Mouse (Mus musculus) embryonic facial prominence, embryonic 12.5 days (tissue): ENCODE measurements around the gene Draxin. TPM values are rescaled to one million over a fixed set of nuclear protein-coding genes. Genes with fewer than 3 reads are reported as not detected.

Experiments used
- ATAC-seq: fragments of 200-750 bp; cut with Nextera tagmentation; 2 replicates; pipeline ENCODE4 v1.8.0; 2017; ENCODE audit not compliant: insufficient number of reproducible peaks, insufficient read depth, low FRiP score, low TSS enrichment
- H3K27ac ChIP-seq: fragments of 300-500 bp; sonication (generic); 2 replicates; pipeline ENCODE4 v1.5.1; 2016; ENCODE audit warnings: mild to moderate bottlenecking
- H3K27me3 ChIP-seq: fragments of 300-500 bp; sonication (generic); 2 replicates; pipeline ENCODE4 v1.6.1; 2016; ENCODE audit warnings: mild to moderate bottlenecking, moderate library complexity
- H3K36me3 ChIP-seq: fragments of 300-500 bp; sonication (generic); 2 replicates; pipeline ENCODE4 v1.6.1; 2016; ENCODE audit warnings: mild to moderate bottlenecking
- H3K4me1 ChIP-seq: fragments of 300-500 bp; sonication (generic); 2 replicates; pipeline ENCODE4 v1.6.1; 2016
- H3K4me2 ChIP-seq: fragments of 300-500 bp; sonication (generic); replicated peaks from 2 replicates; pipeline ENCODE4 v1.6.1; 2016; ENCODE audit warnings: mild to moderate bottlenecking, moderate library complexity
- H3K4me3 ChIP-seq: fragments of 300-500 bp; sonication (generic); 2 replicates; pipeline ENCODE4 v1.5.1; 2016; ENCODE audit warnings: mild to moderate bottlenecking
- H3K9ac ChIP-seq: fragments of 300-500 bp; sonication (generic); 2 replicates; pipeline ENCODE4 v1.6.1; 2016; ENCODE audit warnings: mild to moderate bottlenecking, moderate library complexity
- H3K9me3 ChIP-seq: fragments of 300-500 bp; sonication (generic); 2 replicates; pipeline ENCODE4 v1.6.1; 2016; ENCODE audit warnings: mild to moderate bottlenecking, moderate library complexity
- WGBS: fragments of 180-500 bp; shearing (Covaris S2); methylation state at CpG from one replicate; pipeline ENCODE4 v1.1.7; 2016; 5-methylcytosine and 5-hydroxymethylcytosine counted together
- polyA plus RNA-seq: library from polyadenylated mRNA; unstranded; fragments of >200 nt; fragmentation: Nextera tagmentation; extraction: Ambion mirVana; gene quantifications from 2 replicates; pipeline ENCODE4 v1.2.1, GENCODE M21; 2016

Gene Draxin
- polyA plus RNA-seq, 1 experiment from 2014 or later: 1.7 TPM

DNA sequence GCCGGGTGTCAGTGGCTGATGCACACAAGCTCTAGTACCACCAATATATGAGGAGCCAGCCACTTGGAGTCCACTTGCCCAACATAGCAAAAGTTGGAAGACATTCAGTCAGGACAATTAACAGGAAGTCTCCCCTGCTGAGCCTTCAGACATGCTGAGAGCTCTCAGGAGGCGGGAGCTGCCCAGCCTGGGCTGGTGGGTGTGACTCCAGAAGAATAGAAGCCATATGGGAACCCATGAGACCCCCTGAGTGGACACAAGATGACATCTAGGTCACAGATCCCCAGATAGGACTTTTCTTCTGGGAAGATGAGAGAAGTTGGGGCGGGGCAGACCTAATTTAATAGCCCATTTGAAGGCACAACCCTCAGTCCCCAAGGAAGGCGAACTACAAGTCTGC, 41.3 kb downstream of the Draxin start:
- no peak overlapping the region for H3K9ac ChIP-seq
- 51% methylated on average over 4 of the region's 4 CpGs for WGBS
- peaks cover 22% of the 10 kb centered on the region; the same call in 1 of the 2 replicates for H3K4me1 ChIP-seq

DNA sequence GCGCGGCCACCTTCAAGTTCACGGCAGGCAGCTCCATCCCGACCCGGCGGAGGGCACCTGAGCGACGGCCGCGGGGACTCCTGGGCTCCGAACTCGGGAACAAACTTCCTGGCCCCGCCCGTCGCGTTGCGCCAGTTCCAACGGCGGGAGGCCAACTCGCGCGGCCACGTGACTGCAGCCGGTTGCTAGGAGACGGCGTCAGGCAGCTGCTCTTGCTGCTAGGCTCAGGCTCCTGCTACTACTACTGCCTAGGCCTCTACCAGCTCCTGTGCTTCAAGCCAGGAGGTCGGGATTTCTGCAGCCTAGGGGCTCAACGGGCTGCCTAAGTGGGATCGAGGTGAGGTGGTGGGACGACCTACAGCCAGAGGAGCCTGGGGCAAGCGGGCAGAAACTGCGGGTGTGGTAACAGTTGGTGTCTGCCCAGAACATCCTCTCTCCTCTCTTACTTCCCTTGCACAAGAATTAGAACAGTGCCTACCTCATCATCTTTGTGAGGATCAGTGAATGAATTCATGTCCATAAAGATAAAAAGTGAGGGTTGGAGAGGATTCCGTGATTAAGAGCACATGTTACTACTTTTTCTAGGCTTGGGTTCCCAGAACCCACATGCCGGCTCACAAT, 42.5 kb downstream of the Draxin start, which contains the start of gene Agtrap:
TSS of gene Agtrap (minus strand) at position 125 of the 621 bp plus-strand sequence.
- Histone ChIP-seq H3K4me2 (peak within 1 kb of the TSS; percentile 88), H3K9ac (peak within 1 kb of the TSS; percentile 80), H3K27ac (peak within 1 kb of the TSS; percentile 60), H3K4me3 (peak within 1 kb of the TSS; percentile 79), H3K36me3 (no peaks in the 10 kb centered on the region), H3K27me3 (no peaks in the 10 kb centered on the region), H3K4me1 (peaks cover 30% of the 10 kb centered on the region; the same call in 1 of the 2 replicates), H3K9me3 (no peaks in the 10 kb centered on the region)
- ATAC-seq: peak; percentile 80
- WGBS: 5% methylated on average over 34 of the region's 34 CpGs

More for the DNA sequence above, 41.3 kb downstream of the Draxin start:
- H3K27ac ChIP-seq: no peak overlapping the region
- no peak for ATAC-seq
- H3K36me3 ChIP-seq: no peaks in the 10 kb centered on the region
- no peak overlapping the region for H3K4me2 ChIP-seq
- no peaks in the 10 kb centered on the region for H3K27me3 ChIP-seq
- H3K4me3 ChIP-seq: no peak overlapping the region
- no peaks in the 10 kb centered on the region for H3K9me3 ChIP-seq

DNA sequence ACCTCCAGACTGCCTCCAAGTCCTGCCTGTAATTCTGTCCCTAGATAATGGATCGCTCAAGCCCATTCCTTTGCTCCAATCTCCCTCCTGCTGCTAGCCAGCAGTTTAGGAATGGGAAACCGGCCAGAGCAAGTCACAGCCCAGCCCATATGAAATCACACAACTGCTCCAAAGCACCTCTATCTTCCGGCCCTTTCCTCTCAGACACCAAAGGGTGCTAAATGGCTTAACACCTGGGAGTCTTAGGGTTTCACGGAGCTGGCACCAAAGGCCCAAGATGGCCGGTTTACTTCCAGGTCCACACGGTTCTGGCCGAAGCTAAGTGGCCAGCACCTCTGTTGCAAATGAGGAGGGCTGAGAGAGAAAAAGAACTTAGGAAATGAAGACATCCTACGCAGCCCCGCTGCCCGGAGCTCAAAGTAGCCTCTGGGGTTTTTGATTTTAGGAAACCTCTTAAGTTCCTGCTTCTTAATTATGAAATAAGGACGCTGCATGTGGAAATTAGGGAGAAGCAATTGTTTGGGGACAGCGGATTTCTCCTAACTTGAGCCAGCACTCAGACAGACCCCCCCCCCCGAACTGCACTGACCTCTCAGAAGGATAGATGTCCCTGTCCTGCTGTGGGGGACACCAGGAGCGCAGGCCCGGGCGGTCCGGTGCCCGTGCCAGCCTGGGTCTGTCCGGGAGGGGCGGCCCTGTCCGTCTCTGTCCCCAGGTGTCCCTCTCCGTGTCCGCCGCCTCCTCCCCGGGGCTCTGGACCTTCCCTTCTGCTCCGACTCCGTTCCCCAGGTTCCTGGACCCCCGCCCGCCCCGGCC, 43.2 kb downstream of the Draxin start:
- H3K9me3 ChIP-seq: no peaks in the 10 kb centered on the region
- peaks cover 30% of the 10 kb centered on the region; the same call in 1 of the 2 replicates for H3K4me1 ChIP-seq
- H3K9ac ChIP-seq: peak overlapping the region; percentile 80
- no peaks in the 10 kb centered on the region for H3K27me3 ChIP-seq
- H3K4me2 ChIP-seq: peak overlapping the region; percentile 88
- H3K36me3 ChIP-seq: no peaks in the 10 kb centered on the region
- 5% methylated on average over 30 of the region's 30 CpGs for WGBS
- ATAC-seq: peak; percentile 38; the same call in 1 of the 2 replicates
- H3K4me3 ChIP-seq: peak overlapping the region; percentile 79
- no peak overlapping the region for H3K27ac ChIP-seq

DNA sequence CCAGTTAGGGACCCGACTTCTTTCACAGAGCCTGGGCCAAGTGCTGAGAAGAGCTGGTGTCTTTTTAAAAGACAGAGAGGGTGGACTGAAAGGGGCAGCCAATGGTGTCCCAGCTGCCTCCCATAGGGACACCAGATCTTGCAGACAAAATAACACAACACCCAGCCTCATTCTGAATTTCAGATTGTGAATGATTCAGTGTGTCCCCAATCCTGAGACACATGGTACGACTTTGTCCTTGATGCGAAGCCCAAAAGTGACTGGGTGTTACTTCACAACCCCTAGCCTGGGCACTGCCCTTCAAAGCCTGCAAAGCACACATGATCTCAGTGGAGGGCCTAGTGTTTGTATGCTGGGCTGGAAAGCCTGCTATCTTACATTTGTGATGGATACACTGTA, 44.6 kb downstream of the Draxin start:
- H3K4me2 ChIP-seq: no peak overlapping the region
- no peaks in the 10 kb centered on the region for H3K27me3 ChIP-seq
- H3K27ac ChIP-seq: no peak overlapping the region
- H3K4me3 ChIP-seq: no peak overlapping the region
- peaks cover 30% of the 10 kb centered on the region; the same call in 1 of the 2 replicates for H3K4me1 ChIP-seq
- 69% methylated on average over 3 of the region's 3 CpGs for WGBS
- 0 out of 2 replicates have a peak, but pooled peaks cover 5% of the 10 kb centered on the region for H3K36me3 ChIP-seq
- ATAC-seq: no peak
- H3K9ac ChIP-seq: no peak overlapping the region
- no peaks in the 10 kb centered on the region for H3K9me3 ChIP-seq

DNA sequence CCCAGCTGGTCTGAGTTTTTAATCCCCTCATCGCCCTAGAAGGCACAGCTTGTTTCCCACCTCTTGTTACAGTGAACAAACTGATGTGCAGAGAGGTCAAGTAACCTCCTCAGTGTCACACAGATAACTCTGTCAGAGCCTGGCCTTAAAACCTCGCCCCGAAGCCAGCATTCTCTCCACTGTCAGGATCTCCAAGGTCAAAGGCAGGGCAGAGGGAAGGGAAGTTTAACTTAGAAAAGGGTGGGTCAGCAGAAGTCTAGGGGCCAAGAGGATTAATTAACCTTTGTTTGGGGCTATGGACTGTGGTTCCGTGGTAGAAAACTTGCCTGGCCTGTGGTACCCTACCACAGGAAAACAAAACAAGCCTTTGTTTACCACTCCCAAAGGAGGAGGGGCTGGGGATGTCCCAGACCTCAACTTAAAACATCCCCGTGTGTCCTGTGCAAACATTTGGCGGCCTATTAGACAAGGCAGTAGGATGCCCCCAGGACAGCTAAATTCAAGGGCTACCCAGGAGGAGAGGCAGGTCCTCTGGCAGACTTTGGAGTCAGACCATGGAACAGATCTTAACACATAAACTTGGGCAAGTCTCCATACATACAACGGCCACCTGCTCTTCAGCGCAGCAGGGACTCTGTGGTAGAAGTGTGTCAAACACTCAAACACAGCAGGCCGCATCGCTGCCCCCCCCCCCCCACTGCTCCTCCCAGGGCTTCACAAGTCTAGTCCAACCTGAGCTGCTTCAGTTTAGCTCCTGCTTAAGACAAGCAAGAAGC, 45.2 kb downstream of the Draxin start:
- Histone ChIP-seq H3K27me3 (no peaks in the 10 kb centered on the region), H3K4me2 (no peak overlapping the region), H3K36me3 (peaks cover 7% of the 10 kb centered on the region; the same call in 1 of the 2 replicates), H3K27ac (no peak overlapping the region), H3K4me1 (peaks cover 30% of the 10 kb centered on the region; the same call in 1 of the 2 replicates), H3K9ac (no peak overlapping the region), H3K4me3 (no peak overlapping the region), H3K9me3 (no peaks in the 10 kb centered on the region)
- 26% methylated on average over 10 of the region's 10 CpGs for WGBS
- ATAC-seq: no peak

DNA sequence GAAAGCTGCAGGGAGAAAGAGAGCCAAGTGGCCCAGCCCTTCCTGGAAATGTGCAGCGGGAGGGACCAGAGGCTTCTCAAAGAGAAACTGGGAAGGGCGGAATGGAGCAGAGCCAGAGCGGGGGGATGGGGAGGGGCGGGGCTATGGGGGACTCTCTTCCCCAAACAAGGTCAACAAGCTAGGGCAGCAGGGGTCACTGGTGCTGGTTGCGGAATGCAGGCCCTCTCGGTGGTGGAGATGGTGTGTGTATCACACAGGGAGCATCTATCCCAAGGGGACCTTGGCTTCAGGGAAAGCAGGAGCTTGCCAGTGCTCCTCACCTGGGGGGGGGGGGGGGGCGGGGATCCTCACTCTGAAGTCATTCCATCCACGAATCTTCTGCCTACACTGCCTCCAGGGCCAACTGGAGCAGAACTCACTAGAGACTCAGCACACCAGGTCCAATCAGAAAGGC, 46.2 kb downstream of the Draxin start:
- no peak overlapping the region for H3K4me3 ChIP-seq

DNA sequence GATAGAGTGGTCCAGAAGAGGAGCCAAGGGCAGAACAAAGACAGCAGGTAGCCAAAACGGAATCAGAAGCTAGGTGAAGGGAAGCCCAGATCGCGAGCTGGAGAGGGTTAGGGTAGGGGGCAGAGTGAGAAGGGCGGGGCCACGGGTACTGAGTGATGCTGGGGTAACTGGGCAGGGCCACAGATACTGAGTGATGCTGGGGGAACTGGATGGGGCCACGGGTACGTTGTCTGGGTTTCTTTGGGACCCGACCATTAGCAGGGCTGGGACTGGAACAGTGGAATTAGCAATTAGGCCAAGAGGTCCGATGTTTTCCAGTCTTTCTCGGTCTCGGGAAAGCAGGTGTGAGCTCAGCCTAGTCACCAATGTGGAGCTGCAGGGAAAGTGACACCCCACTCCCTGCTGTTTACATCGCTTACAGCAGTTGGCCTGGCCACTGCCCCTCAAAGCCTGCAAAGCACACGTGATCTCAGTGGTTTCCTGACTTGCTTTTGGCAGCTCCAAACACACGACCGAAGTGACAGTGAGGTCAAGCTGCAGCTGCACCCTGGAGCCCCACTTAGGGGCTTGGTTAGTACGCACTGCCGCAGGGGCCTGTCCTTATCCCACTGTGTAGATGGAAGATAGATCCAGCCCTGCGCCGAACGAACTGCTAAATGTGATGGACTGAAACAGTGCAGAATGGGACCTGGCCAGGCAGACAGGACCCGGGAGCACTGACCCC, 47.2 kb downstream of the Draxin start:
- Histone ChIP-seq H3K27ac (no peak overlapping the region), H3K9me3 (no peaks in the 10 kb centered on the region), H3K27me3 (no peaks in the 10 kb centered on the region), H3K4me2 (no peak overlapping the region), H3K4me3 (no peak overlapping the region), H3K9ac (no peak overlapping the region), H3K4me1 (peaks cover 30% of the 10 kb centered on the region; the same call in 1 of the 2 replicates), H3K36me3 (peaks cover 18% of the 10 kb centered on the region; the same call in 1 of the 2 replicates)
- WGBS: 48% methylated on average over 21 of the region's 21 CpGs
- no peak for ATAC-seq

More for the DNA sequence above, 46.2 kb downstream of the Draxin start:
- Histone ChIP-seq H3K4me2 (no peak overlapping the region), H3K4me1 (peaks cover 30% of the 10 kb centered on the region; the same call in 1 of the 2 replicates), H3K27ac (no peak overlapping the region), H3K27me3 (no peaks in the 10 kb centered on the region), H3K9ac (no peak overlapping the region), H3K9me3 (no peaks in the 10 kb centered on the region), H3K36me3 (peaks cover 18% of the 10 kb centered on the region; the same call in 1 of the 2 replicates)
- WGBS: 17% methylated on average over 8 of the region's 8 CpGs
- no peak for ATAC-seq

DNA sequence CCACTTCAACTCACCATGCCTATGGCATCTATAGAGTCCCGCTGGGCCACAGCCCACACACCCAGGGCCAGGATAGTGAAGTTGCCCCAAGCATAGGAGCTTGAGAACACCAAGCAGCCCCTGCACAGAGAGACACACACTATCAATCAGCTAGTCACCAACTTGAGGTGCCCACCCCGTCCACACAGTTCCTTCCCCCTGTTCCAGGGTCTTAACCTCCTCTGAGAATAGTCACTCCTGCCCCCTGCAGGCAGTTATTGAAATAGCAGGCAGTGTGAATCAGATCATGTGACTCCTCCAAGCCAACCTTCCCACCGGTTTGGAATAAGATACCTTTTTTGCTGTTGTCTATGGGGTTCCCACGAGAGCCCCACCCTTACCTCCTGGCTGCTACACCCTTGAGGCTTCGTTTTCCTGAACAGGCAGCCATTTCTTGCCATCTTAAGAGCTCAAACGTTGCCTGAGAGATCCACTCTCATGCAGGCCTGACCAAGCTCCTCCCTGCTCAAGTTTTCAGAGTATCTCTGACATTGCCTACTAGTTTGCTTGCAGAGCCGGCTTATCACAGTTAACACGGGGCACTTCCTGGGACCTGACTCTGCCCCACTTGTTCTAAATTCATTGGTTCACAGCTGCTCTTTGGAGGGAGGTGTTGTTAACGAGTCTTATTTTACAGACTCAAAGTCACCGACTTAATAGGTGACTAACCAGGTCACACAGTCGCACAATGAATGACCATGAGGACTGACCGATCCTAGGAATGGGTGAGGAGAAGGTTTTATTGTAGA, 48.0 kb downstream of the Draxin start:
- H3K4me1 ChIP-seq: peaks cover 26% of the 10 kb centered on the region; the same call in 1 of the 2 replicates
- no peak overlapping the region for H3K4me2 ChIP-seq
- H3K4me3 ChIP-seq: no peak overlapping the region
- no peaks in the 10 kb centered on the region for H3K9me3 ChIP-seq
- H3K27me3 ChIP-seq: no peaks in the 10 kb centered on the region
- no peak overlapping the region for H3K9ac ChIP-seq
- 54% methylated on average over 12 of the region's 12 CpGs for WGBS
- peaks cover 18% of the 10 kb centered on the region; the same call in 1 of the 2 replicates for H3K36me3 ChIP-seq
- 0 out of 2 replicates have a peak, but pooled peaks have one; percentile 8 for ATAC-seq
- no peak overlapping the region for H3K27ac ChIP-seq

DNA sequence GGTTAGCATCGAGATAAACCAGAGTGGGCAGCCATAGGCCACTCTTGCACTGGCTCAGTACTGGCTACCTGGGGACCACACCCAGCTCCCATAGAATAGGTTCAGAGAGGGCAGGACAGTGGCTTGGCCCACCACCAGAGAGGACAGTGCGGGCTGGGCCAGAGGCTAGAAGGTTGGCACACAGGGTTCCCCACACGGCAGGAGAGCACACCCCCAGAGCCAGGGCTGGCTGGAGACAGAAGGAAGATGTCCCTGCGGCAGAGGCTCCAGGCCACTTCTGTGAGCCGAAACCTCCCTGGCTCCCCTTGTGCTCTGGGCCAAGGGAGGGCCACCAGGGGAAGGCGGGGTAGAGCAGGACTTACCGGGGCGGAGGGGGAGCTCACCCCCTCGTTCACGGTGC, 49.3 kb downstream of the Draxin start:
- 91% methylated on average over 10 of the region's 10 CpGs for WGBS
- ATAC-seq: no peak

DNA sequence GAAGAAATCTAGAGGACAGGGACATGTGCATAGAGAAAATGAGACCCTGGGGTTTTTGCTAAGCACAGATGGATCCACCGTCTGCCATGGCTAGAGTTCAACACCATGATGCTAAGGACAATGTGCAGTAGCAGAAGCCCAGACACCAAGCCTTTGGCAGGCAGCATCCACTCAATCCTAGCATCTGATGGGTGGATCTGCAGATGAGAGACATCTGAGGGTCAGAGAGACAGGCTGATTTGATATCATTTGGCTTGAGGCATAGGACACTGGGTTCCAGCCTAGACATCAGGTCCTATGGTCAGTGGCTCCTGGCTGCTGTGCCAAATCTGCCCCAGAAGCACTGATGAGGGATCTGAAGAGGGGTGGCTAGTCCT, 49.9 kb downstream of the Draxin start:
- Histone ChIP-seq H3K36me3 (peaks cover 18% of the 10 kb centered on the region; the same call in 1 of the 2 replicates), H3K9me3 (no peaks in the 10 kb centered on the region), H3K4me1 (peaks cover 16% of the 10 kb centered on the region; the same call in 1 of the 2 replicates), H3K27ac (no peak overlapping the region), H3K4me3 (no peak overlapping the region), H3K27me3 (no peaks in the 10 kb centered on the region), H3K9ac (no peak overlapping the region), H3K4me2 (no peak overlapping the region)
- 82% methylated on average over 1 of the region's 1 CpGs for WGBS
- ATAC-seq: no peak

More for the DNA sequence above, 49.3 kb downstream of the Draxin start:
- H3K9me3 ChIP-seq: no peaks in the 10 kb centered on the region
- H3K27me3 ChIP-seq: no peaks in the 10 kb centered on the region
- H3K27ac ChIP-seq: no peak overlapping the region
- H3K4me2 ChIP-seq: no peak overlapping the region
- H3K4me1 ChIP-seq: peaks cover 16% of the 10 kb centered on the region; the same call in 1 of the 2 replicates
- H3K36me3 ChIP-seq: peaks cover 18% of the 10 kb centered on the region; the same call in 1 of the 2 replicates
- no peak overlapping the region for H3K9ac ChIP-seq
- H3K4me3 ChIP-seq: no peak overlapping the region
